Mouse (Mus musculus): Measurements from ENCODE around the gene Cuedc2. TPM values are rescaled to one million over a fixed set of nuclear protein-coding genes. Genes with fewer than 3 reads are reported as not detected.
A peak's percentile ranks its signal among the peaks of the same experiment; 100 is the strongest.

Cuedc2 gene
- polyA plus RNA-seq, 1 experiment from 2014 or later: 165 TPM

GRCm38 (mm10) chr19:46347936-46348668 is 9.6 kb upstream of the Cuedc2 start:
- H3K4me3 ChIP-seq (ENCODE audit: low read length): peak overlapping the region; percentile 69
- 30% methylated on average over 14 of the region's 14 CpGs for WGBS
- no peaks in the 10 kb centered on the region for H3K36me3 ChIP-seq (ENCODE audit: control insufficient read depth, insufficient read depth, low read length)
- 0 out of 2 replicates have a peak, but pooled peaks have one; percentile 4 for ATAC-seq (ENCODE audit: low FRiP score, low TSS enrichment)
- H3K4me1 ChIP-seq (ENCODE audit: control insufficient read depth, insufficient read depth, low read length): peaks cover 9% of the 10 kb centered on the region; the same call in 1 of the 2 replicates
- H3K4me2 ChIP-seq (replicated peaks; ENCODE audit: low read depth, low read length): peak overlapping the region; percentile 96
- peak overlapping the region; percentile 74; the same call in 1 of the 2 replicates for H3K27ac ChIP-seq (ENCODE audit: low read depth, low read length)
- no peaks in the 10 kb centered on the region for H3K27me3 ChIP-seq (ENCODE audit: control insufficient read depth, insufficient read depth, low read length)
- peak overlapping the region; percentile 84 for H3K9ac ChIP-seq (ENCODE audit: low read depth, low read length)
- H3K9me3 ChIP-seq (ENCODE audit: control insufficient read depth, low read length): no peaks in the 10 kb centered on the region

DNA sequence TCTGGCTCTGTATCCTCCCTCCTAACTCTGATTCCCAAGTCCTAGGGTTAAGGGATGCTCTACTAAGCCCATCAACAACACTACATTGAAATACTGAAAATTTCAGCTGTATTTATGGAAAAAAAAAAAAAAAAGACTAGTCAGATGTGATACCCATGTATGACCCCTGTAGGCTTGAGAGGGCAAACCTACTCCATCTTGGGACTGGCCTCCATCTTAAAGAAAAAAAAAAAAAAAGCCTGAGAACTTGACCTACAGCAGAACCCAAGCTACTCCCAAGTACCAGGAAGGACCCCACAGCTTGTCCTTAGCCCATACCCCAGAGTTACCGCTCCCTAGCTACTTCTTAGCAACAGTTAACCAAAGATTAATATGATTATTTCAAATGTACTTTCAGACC is 8.6 kb upstream of the Cuedc2 start:
- 100% methylated on average over 1 of the region's 1 CpGs for WGBS
- ATAC-seq (ENCODE audit: low FRiP score, low TSS enrichment): no peak
- Histone ChIP-seq H3K9ac (ENCODE audit: low read depth, low read length) (no peak overlapping the region), H3K36me3 (ENCODE audit: control insufficient read depth, insufficient read depth, low read length) (no peaks in the 10 kb centered on the region), H3K9me3 (ENCODE audit: control insufficient read depth, low read length) (no peaks in the 10 kb centered on the region), H3K27me3 (ENCODE audit: control insufficient read depth, insufficient read depth, low read length) (no peaks in the 10 kb centered on the region), H3K4me2 (replicated peaks; ENCODE audit: low read depth, low read length) (no peak overlapping the region), H3K27ac (ENCODE audit: low read depth, low read length) (no peak overlapping the region), H3K4me3 (ENCODE audit: low read length) (no peak overlapping the region), H3K4me1 (ENCODE audit: control insufficient read depth, insufficient read depth, low read length) (peaks cover 9% of the 10 kb centered on the region; the same call in 1 of the 2 replicates)

GRCm38 (mm10) chr19:46344710-46345419 is 6.4 kb upstream of the Cuedc2 start:
- ATAC-seq (ENCODE audit: low FRiP score, low TSS enrichment): no peak
- Histone ChIP-seq H3K4me1 (ENCODE audit: control insufficient read depth, insufficient read depth, low read length) (peaks cover 14% of the 10 kb centered on the region), H3K4me2 (replicated peaks; ENCODE audit: low read depth, low read length) (no peak overlapping the region), H3K27me3 (ENCODE audit: control insufficient read depth, insufficient read depth, low read length) (no peaks in the 10 kb centered on the region), H3K36me3 (ENCODE audit: control insufficient read depth, insufficient read depth, low read length) (no peaks in the 10 kb centered on the region), H3K27ac (ENCODE audit: low read depth, low read length) (no peak overlapping the region), H3K9ac (ENCODE audit: low read depth, low read length) (no peak overlapping the region), H3K9me3 (ENCODE audit: control insufficient read depth, low read length) (no peaks in the 10 kb centered on the region), H3K4me3 (ENCODE audit: low read length) (no peak overlapping the region)
- WGBS: 17% methylated on average over 7 of the region's 7 CpGs

DNA sequence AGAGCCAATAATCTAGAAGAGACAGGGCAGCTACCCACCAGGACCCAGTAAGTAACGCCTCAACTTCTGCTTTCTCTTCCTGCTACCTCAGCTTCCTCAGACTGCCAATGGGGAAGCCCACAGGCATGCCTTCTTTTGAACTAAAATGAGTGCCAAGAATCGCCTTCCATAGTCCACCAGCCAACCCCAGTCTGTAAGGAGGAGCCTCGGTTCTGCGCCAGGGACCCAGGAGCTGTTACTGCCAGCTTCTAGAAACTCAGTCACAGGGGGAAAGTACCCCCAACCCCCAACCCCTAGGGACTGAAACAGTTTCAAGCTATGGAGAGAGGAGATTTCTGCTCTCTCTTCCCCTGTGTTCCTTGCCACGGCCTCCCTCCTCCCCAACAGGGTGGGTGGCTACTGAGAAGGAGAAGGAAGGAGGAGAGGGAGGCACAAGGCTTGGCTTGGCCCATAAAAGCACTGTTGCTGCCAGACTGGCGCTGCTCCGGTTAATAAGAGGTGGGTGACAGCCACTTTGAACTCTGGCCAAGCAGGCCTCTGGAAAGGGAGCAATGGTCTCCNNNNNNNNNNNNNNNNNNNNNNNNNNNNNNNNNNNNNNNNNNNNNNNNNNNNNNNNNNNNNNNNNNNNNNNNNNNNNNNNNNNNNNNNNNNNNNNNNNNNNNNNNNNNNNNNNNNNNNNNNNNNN is 927 bp upstream of the Cuedc2 start:
- Histone ChIP-seq H3K9ac (ENCODE audit: low read depth, low read length) (no peak overlapping the region), H3K4me3 (ENCODE audit: low read length) (no peak overlapping the region), H3K36me3 (ENCODE audit: control insufficient read depth, insufficient read depth, low read length) (no peaks in the 10 kb centered on the region), H3K9me3 (ENCODE audit: control insufficient read depth, low read length) (no peaks in the 10 kb centered on the region), H3K27me3 (ENCODE audit: control insufficient read depth, insufficient read depth, low read length) (no peaks in the 10 kb centered on the region), H3K4me2 (replicated peaks; ENCODE audit: low read depth, low read length) (no peak overlapping the region), H3K4me1 (ENCODE audit: control insufficient read depth, insufficient read depth, low read length) (peaks cover 15% of the 10 kb centered on the region; the same call in 1 of the 2 replicates), H3K27ac (ENCODE audit: low read depth, low read length) (no peak overlapping the region)
- WGBS: 69% methylated on average over 7 of the region's 7 CpGs
- ATAC-seq (ENCODE audit: low FRiP score, low TSS enrichment): no peak

GRCm38 (mm10) chr19:46338942-46339286 is 412 bp upstream of the Cuedc2 start:
- Histone ChIP-seq H3K9me3 (ENCODE audit: control insufficient read depth, low read length) (no peaks in the 10 kb centered on the region), H3K4me1 (ENCODE audit: control insufficient read depth, insufficient read depth, low read length) (peaks cover 15% of the 10 kb centered on the region; the same call in 1 of the 2 replicates), H3K9ac (ENCODE audit: low read depth, low read length) (no peak overlapping the region; the same call in 1 of the 2 replicates), H3K36me3 (ENCODE audit: control insufficient read depth, insufficient read depth, low read length) (no peaks in the 10 kb centered on the region), H3K4me2 (replicated peaks; ENCODE audit: low read depth, low read length) (peak overlapping the region; percentile 37), H3K27ac (ENCODE audit: low read depth, low read length) (no peak overlapping the region), H3K4me3 (ENCODE audit: low read length) (peak overlapping the region; percentile 70), H3K27me3 (ENCODE audit: control insufficient read depth, insufficient read depth, low read length) (no peaks in the 10 kb centered on the region)
- WGBS: 51% methylated on average over 6 of the region's 6 CpGs
- 0 out of 2 replicates have a peak, but pooled peaks have one; percentile 17 for ATAC-seq (ENCODE audit: low FRiP score, low TSS enrichment)

- H3K27ac ChIP-seq (ENCODE audit: low read depth, low read length): no peak overlapping the region
- peak overlapping the region; percentile 44 for H3K4me2 ChIP-seq (replicated peaks; ENCODE audit: low read depth, low read length)
- 33% methylated on average over 15 of the region's 15 CpGs for WGBS
Measured at GRCm38 (mm10) chr19:46337719-46338330, 677 bp downstream of the Cuedc2 start.

GRCm38 (mm10) chr19:46333906-46334305 is 4.6 kb downstream of the Cuedc2 start:
- whole genome bisulfite sequencing: 96% methylated on average over 3 of the region's 3 CpGs
- ATAC-seq (ENCODE audit: low FRiP score, low TSS enrichment): no peak
- Histone ChIP-seq H3K36me3 (ENCODE audit: control insufficient read depth, insufficient read depth, low read length) (peaks cover 21% of the 10 kb centered on the region), H3K4me2 (replicated peaks; ENCODE audit: low read depth, low read length) (no peak overlapping the region), H3K27me3 (ENCODE audit: control insufficient read depth, insufficient read depth, low read length) (no peaks in the 10 kb centered on the region), H3K27ac (ENCODE audit: low read depth, low read length) (no peak overlapping the region), H3K9ac (ENCODE audit: low read depth, low read length) (no peak overlapping the region), H3K9me3 (ENCODE audit: control insufficient read depth, low read length) (no peaks in the 10 kb centered on the region), H3K4me3 (ENCODE audit: low read length) (no peak overlapping the region), H3K4me1 (ENCODE audit: control insufficient read depth, insufficient read depth, low read length) (peaks cover 11% of the 10 kb centered on the region; the same call in 1 of the 2 replicates)

More at GRCm38 (mm10) chr19:46337719-46338330, 677 bp downstream of the Cuedc2 start:
- no peaks in the 10 kb centered on the region for H3K27me3 ChIP-seq (ENCODE audit: control insufficient read depth, insufficient read depth, low read length)
- peak overlapping the region; percentile 70 for H3K4me3 ChIP-seq (ENCODE audit: low read length)
- H3K36me3 ChIP-seq (ENCODE audit: control insufficient read depth, insufficient read depth, low read length): no peaks in the 10 kb centered on the region
- peak; percentile 12 for ATAC-seq (ENCODE audit: low FRiP score, low TSS enrichment)
- no peaks in the 10 kb centered on the region for H3K9me3 ChIP-seq (ENCODE audit: control insufficient read depth, low read length)
- peak overlapping the region; percentile 76 for H3K9ac ChIP-seq (ENCODE audit: low read depth, low read length)
- peaks cover 15% of the 10 kb centered on the region; the same call in 1 of the 2 replicates for H3K4me1 ChIP-seq (ENCODE audit: control insufficient read depth, insufficient read depth, low read length)

DNA sequence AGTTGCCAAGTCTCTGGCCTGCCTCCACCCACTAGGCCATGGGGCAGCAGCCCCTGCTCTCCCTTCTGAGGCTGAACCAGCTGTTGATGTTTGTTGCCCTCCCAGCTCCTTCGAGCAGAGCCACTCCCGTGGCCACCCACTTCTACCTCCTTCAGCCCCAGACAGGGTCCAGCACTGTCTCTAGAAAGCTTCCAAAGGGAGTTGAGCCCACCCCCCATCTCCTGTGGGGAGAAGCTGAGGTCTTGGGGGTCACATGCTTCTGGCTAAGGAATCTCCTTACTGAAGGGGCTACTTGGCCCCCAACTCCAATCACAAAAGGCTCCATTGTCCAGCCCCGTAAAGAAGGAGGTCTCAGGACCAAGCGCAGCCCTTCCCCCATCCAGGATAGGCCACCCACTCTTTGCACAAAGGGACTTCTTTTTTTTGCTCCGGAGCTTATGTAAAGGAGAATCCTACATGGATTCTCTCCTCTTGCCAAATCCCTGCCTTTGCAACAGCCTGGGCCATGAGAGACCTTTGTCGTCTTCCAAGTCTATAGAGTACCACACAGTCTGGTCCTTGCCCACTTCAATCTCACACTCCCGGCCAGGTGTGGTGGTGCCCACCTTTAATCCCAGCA is 5.7 kb downstream of the Cuedc2 start:
- Histone ChIP-seq H3K9ac (ENCODE audit: low read depth, low read length) (no peak overlapping the region), H3K27me3 (ENCODE audit: control insufficient read depth, insufficient read depth, low read length) (no peaks in the 10 kb centered on the region), H3K4me1 (ENCODE audit: control insufficient read depth, insufficient read depth, low read length) (peaks cover 12% of the 10 kb centered on the region; the same call in 1 of the 2 replicates), H3K4me2 (replicated peaks; ENCODE audit: low read depth, low read length) (no peak overlapping the region), H3K4me3 (ENCODE audit: low read length) (no peak overlapping the region), H3K27ac (ENCODE audit: low read depth, low read length) (no peak overlapping the region), H3K36me3 (ENCODE audit: control insufficient read depth, insufficient read depth, low read length) (peaks cover 21% of the 10 kb centered on the region), H3K9me3 (ENCODE audit: control insufficient read depth, low read length) (no peaks in the 10 kb centered on the region)
- 73% methylated on average over 7 of the region's 7 CpGs for WGBS
- no peak for ATAC-seq (ENCODE audit: low FRiP score, low TSS enrichment)

Data from kidney, embryonic 14.5 days (tissue).